Mouse (Mus musculus) small intestine, adult 2 months (tissue): Measurements from ENCODE around the gene Rprd2. TPM values are rescaled to one million over a fixed set of nuclear protein-coding genes. Genes with fewer than 3 reads are reported as not detected.
"Not testable (repeated sequence)": the region's sequence is repeated elsewhere in the genome, so short reads cannot be mapped to it uniquely, and the experiment has no call there.

Source experiments
- H3K27ac ChIP-seq: fragments of 200-500 bp; 2 replicates; pipeline ENCODE4 v1.5.1; 2012; ENCODE audit warnings: low read depth, low read length, control low read depth, inconsistent platforms; ENCODE audit not compliant: insufficient read depth
- H3K27me3 ChIP-seq: fragments of 200-500 bp; 2 replicates; pipeline ENCODE4 v1.6.1; 2012; ENCODE audit warnings: mild to moderate bottlenecking, moderate library complexity, low read length, inconsistent platforms; ENCODE audit not compliant: control insufficient read depth, insufficient read depth
- H3K36me3 ChIP-seq: fragments of 200-500 bp; 2 replicates; pipeline ENCODE4 v1.6.1; 2012; ENCODE audit warnings: mild to moderate bottlenecking, low read length, control low read depth, inconsistent platforms; ENCODE audit not compliant: control insufficient read depth, insufficient read depth
- H3K4me1 ChIP-seq: fragments of 200-500 bp; 2 replicates; pipeline ENCODE4 v1.6.1; 2012; ENCODE audit warnings: low read length, inconsistent platforms, mixed read lengths; ENCODE audit not compliant: control insufficient read depth, insufficient read depth, insufficient read length
- H3K4me3 ChIP-seq: fragments of 200-500 bp; 2 replicates; pipeline ENCODE4 v1.5.1; 2012; ENCODE audit warnings: low read depth, mild to moderate bottlenecking, control low read depth, inconsistent platforms, low read length, moderate library complexity
- CTCF ChIP-seq: fragments of 200-500 bp; IDR thresholded peaks from 2 replicates; pipeline ENCODE4 v1.5.1; 2012; ENCODE audit warnings: low read depth, mild to moderate bottlenecking, control low read depth, inconsistent platforms, low read length, moderate library complexity, mixed read lengths; ENCODE audit not compliant: insufficient replicate concordance, insufficient read length; ENCODE audit errors: extremely low read depth
- POLR2A ChIP-seq: fragments of 200-500 bp; IDR thresholded peaks from 2 replicates; pipeline ENCODE4 v1.6.1; 2012; ENCODE audit warnings: low read depth, mild to moderate bottlenecking, control low read depth, inconsistent platforms, low read length, moderate library complexity
- WGBS: fragments of 180-500 bp; shearing (Covaris S2); methylation state at CpG from one replicate; pipeline ENCODE4 v1.1.7; 2018; 5-methylcytosine and 5-hydroxymethylcytosine counted together
- polyA plus RNA-seq: library from polyadenylated mRNA; depleted of rRNA; stranded (reverse); fragments of >200 nt; gene quantifications from 2 replicates; pipeline ENCODE4 v1.2.3, GENCODE M21; 2012

Rprd2 gene
- polyA plus RNA-seq, 1 experiment, result 8.8 TPM

GRCm38 (mm10) chr3:95861216-95861615, 42.6 kb upstream of the Rprd2 start:
- Histone ChIP-seq H3K27me3 (no peaks in the 10 kb centered on the region), H3K4me3 (no peak overlapping the region), H3K27ac (no peak overlapping the region), H3K4me1 (no peaks in the 10 kb centered on the region), H3K36me3 (peaks cover 17% of the 10 kb centered on the region)
- 76% methylated on average over 10 of the region's 10 CpGs for WGBS
- no peak for TF ChIP-seq POLR2A
- TF ChIP-seq CTCF, result peak; percentile 51; the same call in 1 of the 2 replicates

GRCm38 (mm10) chr3:95860323-95860722, 41.7 kb upstream of the Rprd2 start:
- Histone ChIP-seq H3K27ac (no peak overlapping the region), H3K4me3 (no peak overlapping the region), H3K4me1 (no peaks in the 10 kb centered on the region), H3K27me3 (no peaks in the 10 kb centered on the region), H3K36me3 (peaks cover 13% of the 10 kb centered on the region)
- WGBS, result 72% methylated on average over 3 of the region's 3 CpGs
- no peak for TF ChIP-seq POLR2A
- TF ChIP-seq CTCF, result peak; percentile 7; the same call in 1 of the 2 replicates

- not testable (repeated sequence) for H3K4me1 ChIP-seq, H3K36me3 ChIP-seq, H3K27me3 ChIP-seq, H3K27ac ChIP-seq, H3K4me3 ChIP-seq
- 81% methylated on average over 3 of the region's 3 CpGs for WGBS
These were observed 39.6 kb upstream of the Rprd2 start for GRCm38 (mm10) chr3:95858278-95858677.

GRCm38 (mm10) chr3:95857050-95857449, 38.4 kb upstream of the Rprd2 start:
- H3K4me3 ChIP-seq, H3K4me1 ChIP-seq, H3K27ac ChIP-seq, H3K27me3 ChIP-seq: not testable (repeated sequence)
- H3K36me3 ChIP-seq, result peaks cover 10% of the 10 kb centered on the region
- 95% methylated on average over 1 of the region's 1 CpGs for WGBS

- Histone ChIP-seq H3K4me3 (peak overlapping the region; percentile 85), H3K27me3 (no peaks in the 10 kb centered on the region), H3K36me3 (peaks cover 16% of the 10 kb centered on the region), H3K4me1 (no peaks in the 10 kb centered on the region), H3K27ac (peak overlapping the region; percentile 42)
- WGBS, result 19% methylated on average over 7 of the region's 7 CpGs
- TF ChIP-seq POLR2A (no peak), CTCF (no peak)
These were observed 37.5 kb upstream of the Rprd2 start for GRCm38 (mm10) chr3:95856115-95856514.

GRCm38 (mm10) chr3:95855502-95856089, 36.9 kb upstream of the Rprd2 start, which contains the start of gene Prpf3:
TSS of gene Prpf3 (minus strand) at chr3:95855885.
- Histone ChIP-seq H3K27ac (peak within 1 kb of the TSS; percentile 42), H3K27me3 (no peaks in the 10 kb centered on the region), H3K4me3 (peak within 1 kb of the TSS; percentile 85), H3K4me1 (no peaks in the 10 kb centered on the region), H3K36me3 (peaks cover 20% of the 10 kb centered on the region)
- TF ChIP-seq CTCF, result no peak
- TF ChIP-seq POLR2A, result peak; percentile 76
- under 1% methylated on average over 56 of the region's 56 CpGs for WGBS

GRCm38 (mm10) chr3:95851317-95851716, 32.7 kb upstream of the Rprd2 start:
- H3K4me1 ChIP-seq, result no peaks in the 10 kb centered on the region
- no peak overlapping the region for H3K4me3 ChIP-seq
- H3K27ac ChIP-seq, result no peak overlapping the region
- no peaks in the 10 kb centered on the region for H3K27me3 ChIP-seq
- peaks cover 54% of the 10 kb centered on the region for H3K36me3 ChIP-seq
- TF ChIP-seq CTCF, result no peak
- TF ChIP-seq POLR2A, result no peak
- 90% methylated on average over 8 of the region's 8 CpGs for WGBS

- Histone ChIP-seq H3K27me3 (no peaks in the 10 kb centered on the region), H3K36me3 (peaks cover 60% of the 10 kb centered on the region), H3K27ac (no peak overlapping the region), H3K4me1 (no peaks in the 10 kb centered on the region), H3K4me3 (no peak overlapping the region)
- TF ChIP-seq CTCF, result no peak
- no peak for TF ChIP-seq POLR2A
- WGBS, result 75% methylated on average over 4 of the region's 4 CpGs
These were observed 31.9 kb upstream of the Rprd2 start for GRCm38 (mm10) chr3:95850611-95851010.
